Mouse (Mus musculus) kidney, postnatal 14 days (tissue): Measurements from ENCODE around the gene Gabrb3.

ENCODE experiments used
- DNase-seq: peaks from one replicate; pipeline ENCODE4 v3.0.0; 2022; ENCODE audit warnings: mixed read lengths

Gene Gabrb3

GRCm38 (mm10) chr7:57532676-57533075, 113.2 kb downstream of the Gabrb3 start:
- DNase-seq: no peak

- no peak for DNase-seq
Observed at GRCm38 (mm10) chr7:57538565-57538964, 119.1 kb downstream of the Gabrb3 start.

GRCm38 (mm10) chr7:57560732-57561436, 141.4 kb downstream of the Gabrb3 start:
- DNase-seq: no peak

DNA sequence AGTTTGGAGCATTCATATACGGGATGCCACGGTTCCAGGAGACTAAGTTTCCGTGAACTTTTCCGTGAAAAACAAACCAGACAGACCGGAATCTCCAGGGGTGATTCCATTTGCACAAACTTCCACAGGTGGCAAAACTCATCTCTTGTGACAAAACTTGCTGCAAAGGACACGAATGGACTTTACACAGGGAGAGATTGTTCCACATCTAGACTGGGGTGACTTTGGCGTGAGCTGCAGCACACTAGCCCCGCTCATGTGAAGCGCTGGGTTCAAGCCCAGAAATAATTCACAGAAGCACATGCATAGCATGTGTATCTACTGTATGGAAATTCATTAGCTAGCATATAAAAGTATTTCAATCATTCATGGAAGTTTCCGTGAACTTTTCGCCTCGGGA, 144.9 kb downstream of the Gabrb3 start:
- no peak for DNase-seq

DNA sequence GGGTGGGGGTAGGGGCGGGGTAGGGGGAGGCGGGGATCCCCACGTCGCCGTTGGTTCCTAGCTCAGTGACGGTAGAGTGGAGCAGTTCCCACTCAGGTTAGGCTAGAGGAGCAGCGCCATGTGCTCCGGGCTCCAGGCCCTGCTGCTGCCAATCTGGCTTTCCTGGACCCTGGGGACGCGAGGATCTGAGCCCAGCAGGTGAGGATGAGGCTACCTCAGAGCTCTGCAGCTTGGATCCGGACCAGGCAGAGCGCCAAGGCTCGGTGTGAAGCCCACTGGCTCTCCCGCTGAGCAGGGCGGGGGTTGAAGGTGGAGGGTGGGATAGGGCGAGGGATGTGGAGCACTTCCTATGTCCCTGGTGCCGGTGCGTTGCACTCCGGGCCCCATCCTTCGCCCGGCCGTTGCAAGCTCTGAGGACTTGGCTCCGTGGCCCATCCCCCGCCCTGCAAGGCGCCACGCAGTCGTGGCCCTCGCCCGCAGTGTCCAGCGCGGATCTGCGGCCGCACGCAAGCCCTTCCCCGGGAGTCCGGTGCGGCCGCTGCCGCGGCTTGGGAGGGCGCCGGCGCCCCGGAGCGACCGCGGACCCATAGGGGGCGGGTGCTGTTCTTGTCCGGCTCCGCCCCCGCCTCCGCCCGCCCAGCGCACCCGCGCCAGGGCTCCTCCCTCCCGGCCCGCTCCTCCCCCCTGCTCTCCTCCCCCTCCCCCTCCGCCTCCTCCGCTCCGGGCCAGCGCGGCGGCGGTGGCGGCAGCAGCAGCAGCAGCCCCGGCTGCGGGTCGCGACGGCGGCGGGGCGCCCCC, 171.2 kb downstream of the Gabrb3 start:
- peak; percentile 73 for DNase-seq

DNA sequence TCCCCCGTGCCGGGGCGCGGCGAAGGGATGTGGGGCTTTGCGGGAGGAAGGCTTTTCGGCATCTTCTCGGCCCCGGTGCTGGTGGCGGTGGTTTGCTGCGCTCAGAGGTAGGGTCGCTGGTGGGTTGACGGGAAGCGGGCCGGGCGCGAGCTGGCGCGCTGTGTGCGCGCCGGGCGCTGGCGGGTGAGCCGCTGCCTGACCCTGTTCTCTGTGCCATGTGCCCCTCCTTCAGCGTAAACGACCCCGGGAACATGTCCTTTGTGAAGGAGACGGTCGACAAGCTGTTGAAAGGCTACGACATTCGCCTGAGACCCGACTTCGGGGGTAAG, 171.7 kb downstream of the Gabrb3 start:
- no peak for DNase-seq

GRCm38 (mm10) chr7:57591578-57592431, 172.3 kb downstream of the Gabrb3 start:
- DNase-seq: peak; percentile 57

DNA sequence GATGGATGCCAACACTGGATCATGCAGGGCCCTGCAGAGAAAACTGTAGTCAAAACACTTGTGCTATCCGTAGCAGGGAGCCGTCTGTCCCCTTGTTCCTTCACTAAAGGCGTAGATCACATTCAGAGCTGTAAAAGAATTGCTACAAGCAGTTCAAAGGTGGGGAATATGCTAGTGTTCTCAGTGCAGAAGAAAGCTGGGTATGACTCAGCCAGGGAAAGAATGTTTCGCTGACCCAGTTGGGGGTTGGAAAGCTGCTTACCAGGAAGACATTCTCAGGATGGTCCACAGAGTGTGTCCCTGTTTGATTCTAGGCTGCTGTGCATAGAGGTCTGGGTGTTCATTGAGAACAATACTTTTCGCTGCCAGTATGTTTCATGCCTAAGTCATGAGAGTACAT, 177.8 kb downstream of the Gabrb3 start:
- DNase-seq: no peak

DNA sequence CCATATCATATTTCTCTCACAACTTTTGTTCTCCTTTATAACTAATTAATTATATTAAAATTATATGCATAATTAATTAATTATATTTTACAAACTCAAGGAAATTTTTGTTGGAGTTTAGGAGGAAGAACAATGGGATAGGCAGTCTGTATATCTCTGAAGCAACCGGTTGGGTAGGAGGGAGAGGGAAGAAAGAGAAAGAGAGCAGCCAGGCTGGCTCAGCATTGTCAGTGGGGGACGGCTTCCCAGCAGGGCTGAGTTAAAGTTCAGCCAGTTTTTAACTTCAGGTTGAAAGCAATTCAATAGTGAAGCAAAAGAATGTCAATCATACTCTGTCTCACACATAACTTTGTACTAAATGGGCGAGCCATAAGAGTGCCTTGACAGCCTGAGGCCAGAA, 199.2 kb downstream of the Gabrb3 start:
- DNase-seq: no peak

- no peak for DNase-seq
Observed at GRCm38 (mm10) chr7:57620036-57620435, 200.5 kb downstream of the Gabrb3 start.

- DNase-seq: no peak
Observed at GRCm38 (mm10) chr7:57623718-57624117, 204.2 kb downstream of the Gabrb3 start.

DNA sequence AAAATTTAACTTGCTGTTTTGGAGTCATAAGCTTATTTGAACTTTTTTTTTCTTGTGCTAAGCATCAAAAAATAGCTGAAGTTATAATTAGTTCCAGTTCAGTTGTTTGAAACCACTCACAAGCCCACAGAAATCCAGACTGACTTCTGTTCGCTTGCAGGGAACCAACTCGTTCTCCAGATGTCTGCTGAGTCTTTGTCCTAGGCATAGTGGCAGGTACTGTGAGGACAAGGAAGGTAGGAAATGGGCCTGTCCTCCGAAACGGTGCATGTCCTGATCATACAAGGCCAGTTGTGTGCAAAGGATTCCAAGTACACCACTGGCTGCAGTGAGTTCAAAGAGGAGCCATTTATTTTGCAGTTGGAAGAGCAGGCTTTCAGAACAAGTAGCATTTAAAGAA, 215.5 kb downstream of the Gabrb3 start:
- peak; percentile 1 for DNase-seq

DNA sequence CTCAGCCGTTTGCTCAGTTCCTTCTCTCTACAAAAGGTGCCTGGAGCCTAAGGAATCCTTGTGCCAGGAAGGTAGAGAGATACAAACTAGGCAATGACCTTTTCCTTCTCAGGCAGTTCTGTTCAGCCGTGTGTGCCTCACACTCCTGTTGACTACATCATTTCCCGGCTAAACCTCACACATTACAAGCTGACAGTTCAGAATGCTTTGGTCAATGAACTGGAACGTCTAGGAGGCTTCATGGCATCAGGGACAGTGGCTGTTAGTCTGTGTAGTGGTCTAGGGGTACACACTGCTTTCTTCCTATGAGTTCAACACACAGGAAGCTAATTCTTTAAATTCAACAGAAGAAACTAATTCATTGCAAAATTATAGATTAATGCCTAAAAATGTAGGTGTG, 216.2 kb downstream of the Gabrb3 start:
- no peak for DNase-seq

- DNase-seq: no peak
Observed at GRCm38 (mm10) chr7:57640796-57641195, 221.3 kb downstream of the Gabrb3 start.

DNA sequence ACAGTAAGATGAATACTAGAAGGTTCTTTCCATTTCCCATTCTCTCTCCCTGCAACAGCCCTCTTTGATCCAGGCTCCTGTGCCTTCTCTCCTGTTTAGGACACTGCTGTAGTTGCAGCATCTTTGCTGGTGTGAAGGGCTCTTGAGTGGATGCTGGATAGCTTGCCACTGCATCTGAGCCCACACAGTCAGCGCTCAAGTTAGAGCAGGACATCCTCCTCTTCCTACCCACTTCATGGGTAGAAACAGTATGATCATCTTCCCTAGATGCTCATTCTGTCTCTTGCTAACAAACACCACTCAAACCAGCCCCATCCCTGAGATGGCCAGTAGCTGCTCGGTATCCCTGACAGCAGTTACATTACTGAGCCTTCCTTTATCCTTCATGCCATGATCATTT, 227.9 kb downstream of the Gabrb3 start:
- no peak for DNase-seq

- DNase-seq: no peak
Observed at GRCm38 (mm10) chr7:57648136-57648755, 228.8 kb downstream of the Gabrb3 start.

- no peak for DNase-seq
Observed at GRCm38 (mm10) chr7:57677352-57677751, 257.9 kb downstream of the Gabrb3 start.

GRCm38 (mm10) chr7:57689836-57690235, 270.3 kb downstream of the Gabrb3 start:
- no peak for DNase-seq

- DNase-seq: no peak
Observed at GRCm38 (mm10) chr7:57700370-57700769, 280.9 kb downstream of the Gabrb3 start.

- DNase-seq: no peak
Observed at GRCm38 (mm10) chr7:57701046-57701445, 281.6 kb downstream of the Gabrb3 start.

DNA sequence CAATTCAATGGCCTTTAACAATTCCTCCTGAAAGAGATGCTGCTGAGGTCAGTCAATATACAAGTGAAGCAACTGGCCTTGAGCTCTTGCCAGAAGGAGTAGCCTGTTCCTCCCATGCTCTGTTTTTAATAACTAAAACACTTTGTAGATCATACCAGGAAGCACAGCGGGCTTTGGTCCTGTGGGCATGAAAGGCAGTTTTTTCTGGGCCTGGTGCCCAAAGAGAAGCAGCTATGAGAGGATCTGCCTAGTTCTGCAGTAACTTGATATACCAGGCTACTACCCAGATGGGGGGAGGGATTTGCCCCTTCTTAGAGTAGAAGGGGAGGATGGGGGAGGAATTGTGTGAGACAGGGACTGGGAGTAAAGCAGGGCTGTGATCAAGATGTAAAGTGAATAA, 284.1 kb downstream of the Gabrb3 start:
- DNase-seq: no peak

GRCm38 (mm10) chr7:57706092-57706491, 286.6 kb downstream of the Gabrb3 start:
- DNase-seq: no peak
